Mouse (Mus musculus) c-Kit-positive CD71-positive TER-119-positive erythroid progenitor cells, embryonic 14.5 days (primary cell): ENCODE measurements around the gene Sox4.

Source experiments
- DNase-seq: peaks from one replicate; pipeline ENCODE4 v3.0.0-alpha.2; 2013; ENCODE audit warnings: low spot score

The Sox4 gene

GRCm38 (mm10) chr13:28953581-28953991 lies at the start of gene Sox4:
Gene Sox4, minus strand, starts transcription at chr13:28953713.
- DNase-seq: peak; percentile 63

- no peak for DNase-seq
Observed at GRCm38 (mm10) chr13:28991899-28992664, 38.6 kb upstream of the Sox4 start.

GRCm38 (mm10) chr13:28988751-28989703 lies 35.5 kb upstream of the Sox4 start:
- no peak for DNase-seq

- DNase-seq: no peak
Observed at GRCm38 (mm10) chr13:28980681-28981080, 27.2 kb upstream of the Sox4 start.

- no peak for DNase-seq
Observed at GRCm38 (mm10) chr13:28975011-28975410, 21.5 kb upstream of the Sox4 start.

- no peak for DNase-seq
Observed at GRCm38 (mm10) chr13:28974597-28974996, 21.1 kb upstream of the Sox4 start.

- DNase-seq: no peak
Observed at GRCm38 (mm10) chr13:28960916-28961315, 7.4 kb upstream of the Sox4 start.

- DNase-seq: peak; percentile 54
Observed at GRCm38 (mm10) chr13:28959458-28959978, 6.0 kb upstream of the Sox4 start.

GRCm38 (mm10) chr13:28959068-28959440 lies 5.5 kb upstream of the Sox4 start:
- DNase-seq: no peak

- DNase-seq: peak; percentile 53
Observed at GRCm38 (mm10) chr13:28958211-28959067, 4.9 kb upstream of the Sox4 start.

GRCm38 (mm10) chr13:28957765-28958164 lies 4.3 kb upstream of the Sox4 start:
- DNase-seq: peak; percentile 87

GRCm38 (mm10) chr13:28952576-28953571 lies 639 bp downstream of the Sox4 start:
- no peak for DNase-seq

GRCm38 (mm10) chr13:28951691-28952575 lies 1.6 kb downstream of the Sox4 start:
- DNase-seq: no peak

- DNase-seq: no peak
Observed at GRCm38 (mm10) chr13:28950623-28951491, 2.7 kb downstream of the Sox4 start.

GRCm38 (mm10) chr13:28950266-28950622 lies 3.3 kb downstream of the Sox4 start:
- DNase-seq: no peak

- no peak for DNase-seq
Observed at GRCm38 (mm10) chr13:28949279-28949915, 4.1 kb downstream of the Sox4 start.

GRCm38 (mm10) chr13:28948541-28948940 lies 5.0 kb downstream of the Sox4 start:
- DNase-seq: no peak
